Mouse (Mus musculus) forebrain, embryonic 11.5 days (tissue): ENCODE measurements around the gene Rasgrp2. TPM values are rescaled to one million over a fixed set of nuclear protein-coding genes. Genes with fewer than 3 reads are reported as not detected.

Experiments
- ATAC-seq: fragments of 200-750 bp; cut with Nextera tagmentation; replicated peaks from 2 replicates; pipeline ENCODE4 v1.8.0; 2017; ENCODE audit warnings: moderate TSS enrichment; ENCODE audit not compliant: low FRiP score
- DNase-seq: peaks from one replicate; pipeline ENCODE4 v3.0.0-alpha.2; 2017; ENCODE audit warnings: low spot score
- H3K27ac ChIP-seq: fragments of 300-500 bp; sonication (generic); 2 replicates; pipeline ENCODE4 v1.5.1; 2014; ENCODE audit warnings: low read depth, low read length
- H3K27me3 ChIP-seq: fragments of 300-500 bp; sonication (generic); 2 replicates; pipeline ENCODE4 v1.6.1; 2014; ENCODE audit warnings: mild to moderate bottlenecking, low read length, mixed read lengths; ENCODE audit not compliant: control insufficient read depth, insufficient read depth
- H3K36me3 ChIP-seq: fragments of 300-500 bp; sonication (generic); 2 replicates; pipeline ENCODE4 v1.6.1; 2014; ENCODE audit warnings: mild to moderate bottlenecking, low read length, moderate library complexity, mixed read lengths; ENCODE audit not compliant: control insufficient read depth, insufficient read depth
- H3K4me1 ChIP-seq: fragments of 300-500 bp; sonication (generic); replicated peaks from 2 replicates; pipeline ENCODE4 v1.6.1; 2014; ENCODE audit warnings: low read length, mixed read lengths; ENCODE audit not compliant: control insufficient read depth, insufficient read depth
- H3K4me2 ChIP-seq: fragments of 300-500 bp; sonication (generic); 2 replicates; pipeline ENCODE4 v1.6.1; 2014; ENCODE audit warnings: low read depth, mild to moderate bottlenecking, low read length, moderate library complexity, mixed read lengths; ENCODE audit not compliant: severe bottlenecking
- H3K4me3 ChIP-seq: fragments of 300-500 bp; sonication (generic); 2 replicates; pipeline ENCODE4 v1.5.1; 2014; ENCODE audit warnings: low read depth, low read length
- H3K9ac ChIP-seq: fragments of 300-500 bp; sonication (generic); 2 replicates; pipeline ENCODE4 v1.6.1; 2014; ENCODE audit warnings: low read length
- H3K9me3 ChIP-seq: fragments of 300-500 bp; sonication (generic); 2 replicates; pipeline ENCODE4 v1.6.1; 2016; ENCODE audit warnings: low read length, mixed read lengths; ENCODE audit not compliant: control insufficient read depth
- WGBS: fragments of 180-500 bp; shearing (Covaris S2); extraction: QIAGEN DNeasy Blood & Tissue Kit; methylation state at CpG from one replicate; pipeline ENCODE4 v1.1.7; 2014; 5-methylcytosine and 5-hydroxymethylcytosine counted together
- polyA plus RNA-seq: library from polyadenylated mRNA; unstranded; fragments of >200 nt; fragmentation: Nextera tagmentation; extraction: Ambion mirVana; gene quantifications from 2 replicates; pipeline ENCODE4 v1.2.1, GENCODE M21; 2014

Gene Rasgrp2
- polyA plus RNA-seq, 1 experiment from 2014 or later = 9.5 TPM

- ATAC-seq (no peak), DNase-seq (no peak)
- no peak overlapping the region for H3K4me3 ChIP-seq
- H3K27ac ChIP-seq = no peak overlapping the region
- 57% methylated on average over 5 of the region's 5 CpGs for whole genome bisulfite sequencing
- peaks cover 41% of the 10 kb centered on the region for H3K4me1 ChIP-seq
- no peak overlapping the region; the same call in 1 of the 2 replicates for H3K9ac ChIP-seq
- H3K9me3 ChIP-seq = no peaks in the 10 kb centered on the region
- H3K4me2 ChIP-seq = no peak overlapping the region
- no peaks in the 10 kb centered on the region for H3K36me3 ChIP-seq
- H3K27me3 ChIP-seq = no peaks in the 10 kb centered on the region
Observed at GRCm38 (mm10) chr19:6448752-6449151, 49.6 kb downstream of the Rasgrp2 start.

DNA sequence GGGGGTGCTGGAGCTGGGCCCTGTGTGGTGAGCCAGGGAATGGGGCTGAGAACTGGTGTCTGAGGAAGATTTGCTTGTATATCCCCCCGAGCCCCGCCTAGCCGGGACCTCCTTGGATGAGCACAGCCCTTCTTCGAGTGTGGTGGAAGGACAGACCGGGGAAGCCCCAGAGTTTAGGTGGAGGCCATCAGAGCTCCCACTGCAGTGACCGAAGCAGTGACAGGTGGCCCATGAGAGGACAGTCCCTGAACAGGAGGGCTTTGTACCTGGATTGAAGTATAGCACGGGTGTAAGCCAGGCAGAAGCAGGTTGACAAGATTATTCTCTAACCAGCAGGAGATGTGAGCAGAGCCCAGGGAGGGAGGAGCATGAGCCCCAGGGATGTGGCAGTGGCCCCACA is 50.7 kb downstream of the Rasgrp2 start:
- Histone ChIP-seq H3K27ac (no peak overlapping the region), H3K4me2 (no peak overlapping the region), H3K9me3 (no peaks in the 10 kb centered on the region), H3K4me1 (peaks cover 40% of the 10 kb centered on the region), H3K36me3 (no peaks in the 10 kb centered on the region), H3K4me3 (no peak overlapping the region), H3K27me3 (no peaks in the 10 kb centered on the region), H3K9ac (no peak overlapping the region)
- WGBS = 76% methylated on average over 7 of the region's 7 CpGs
- DNase-seq (no peak), ATAC-seq (no peak)

- peak; percentile 71 for ATAC-seq
- H3K36me3 ChIP-seq = no peaks in the 10 kb centered on the region
- 23% methylated on average over 6 of the region's 6 CpGs for WGBS
- H3K9me3 ChIP-seq = no peaks in the 10 kb centered on the region
- no peak overlapping the region for H3K27ac ChIP-seq
- H3K4me3 ChIP-seq = no peak overlapping the region
- H3K27me3 ChIP-seq = no peaks in the 10 kb centered on the region
- H3K4me1 ChIP-seq = peaks cover 21% of the 10 kb centered on the region
- peak; percentile 86 for DNase-seq
- no peak overlapping the region for H3K9ac ChIP-seq
- no peak overlapping the region for H3K4me2 ChIP-seq
Observed at GRCm38 (mm10) chr19:6452030-6452494, 52.9 kb downstream of the Rasgrp2 start.

- H3K36me3 ChIP-seq = no peaks in the 10 kb centered on the region
- 0 out of 2 replicates have a peak, but pooled peaks have one; percentile 28 for ATAC-seq
- no peak overlapping the region for H3K4me3 ChIP-seq
- no peak overlapping the region for H3K9ac ChIP-seq
- no peak overlapping the region for H3K27ac ChIP-seq
- no peak for DNase-seq
- no peaks in the 10 kb centered on the region for H3K9me3 ChIP-seq
- H3K4me2 ChIP-seq = no peak overlapping the region
- peaks cover 18% of the 10 kb centered on the region for H3K4me1 ChIP-seq
- H3K27me3 ChIP-seq = no peaks in the 10 kb centered on the region
- WGBS = 50% methylated on average over 9 of the region's 9 CpGs
Observed at GRCm38 (mm10) chr19:6452672-6453310, 53.7 kb downstream of the Rasgrp2 start.

DNA sequence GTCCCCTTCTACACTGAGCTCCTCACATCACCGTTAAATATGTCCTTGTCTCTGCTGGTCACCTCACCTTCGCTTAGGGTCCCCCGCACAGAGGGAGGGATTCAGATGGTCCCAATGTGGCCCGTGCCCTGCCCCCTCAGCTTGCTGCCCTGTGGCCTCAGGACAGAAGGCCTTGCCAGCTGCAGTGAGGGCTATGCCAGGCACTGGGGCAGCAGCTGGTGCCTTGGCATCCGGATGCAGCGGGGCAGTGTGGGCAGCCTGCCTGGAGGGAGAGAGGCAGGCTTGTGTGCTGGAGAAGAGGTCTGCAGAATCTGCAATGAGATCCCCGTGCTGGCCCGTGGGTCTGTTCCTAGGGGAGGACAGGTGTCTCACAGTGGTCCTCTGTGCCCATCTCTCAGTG is 54.2 kb downstream of the Rasgrp2 start:
- Histone ChIP-seq H3K27ac (no peak overlapping the region), H3K9me3 (no peaks in the 10 kb centered on the region), H3K4me3 (no peak overlapping the region), H3K4me1 (peaks cover 13% of the 10 kb centered on the region), H3K4me2 (no peak overlapping the region), H3K9ac (no peak overlapping the region), H3K27me3 (no peaks in the 10 kb centered on the region), H3K36me3 (no peaks in the 10 kb centered on the region)
- no peak for ATAC-seq
- no peak for DNase-seq
- 88% methylated on average over 8 of the region's 8 CpGs for WGBS

GRCm38 (mm10) chr19:6454041-6454720 is 55.0 kb downstream of the Rasgrp2 start:
- Histone ChIP-seq H3K36me3 (no peaks in the 10 kb centered on the region), H3K4me2 (no peak overlapping the region), H3K27ac (peak overlapping the region; percentile 46; the same call in 1 of the 2 replicates), H3K9me3 (no peaks in the 10 kb centered on the region), H3K4me1 (peaks cover 10% of the 10 kb centered on the region), H3K4me3 (no peak overlapping the region), H3K27me3 (no peaks in the 10 kb centered on the region), H3K9ac (no peak overlapping the region)
- ATAC-seq (no peak), DNase-seq (no peak)
- WGBS = 66% methylated on average over 10 of the region's 10 CpGs

DNA sequence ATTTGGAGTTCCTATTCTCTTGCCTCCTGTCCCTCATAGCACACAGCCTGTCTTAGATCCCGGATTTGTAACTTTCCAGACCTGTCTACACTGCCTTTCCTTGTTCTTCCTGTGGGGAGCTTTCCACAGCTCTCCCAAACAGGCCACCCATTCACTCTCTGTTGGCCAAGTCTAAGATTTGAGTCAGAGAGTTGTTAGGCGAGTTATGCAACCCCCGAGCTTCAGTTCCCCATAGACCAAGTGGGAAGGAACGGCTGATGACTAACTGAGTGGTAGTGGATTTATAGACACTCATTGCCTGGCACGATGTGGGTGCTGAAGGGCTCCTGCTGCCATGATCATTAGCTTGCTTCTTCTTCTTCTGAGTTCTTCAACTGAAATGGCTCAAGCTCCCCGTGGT is 60.4 kb downstream of the Rasgrp2 start:
- no peak for DNase-seq
- ATAC-seq = no peak
- no peak overlapping the region for H3K9ac ChIP-seq
- 85% methylated on average over 6 of the region's 6 CpGs for WGBS
- no peaks in the 10 kb centered on the region for H3K36me3 ChIP-seq
- no peak overlapping the region for H3K4me3 ChIP-seq
- H3K27ac ChIP-seq = no peak overlapping the region
- no peaks in the 10 kb centered on the region for H3K27me3 ChIP-seq
- no peak overlapping the region for H3K4me2 ChIP-seq
- no peaks in the 10 kb centered on the region for H3K9me3 ChIP-seq
- H3K4me1 ChIP-seq = 0 out of 2 replicates have a peak, but pooled peaks cover 2% of the 10 kb centered on the region

GRCm38 (mm10) chr19:6462841-6463240 is 63.7 kb downstream of the Rasgrp2 start:
- ATAC-seq (no peak), DNase-seq (no peak)
- H3K27me3 ChIP-seq = no peaks in the 10 kb centered on the region
- 46% methylated on average over 6 of the region's 6 CpGs for WGBS
- no peak overlapping the region for H3K4me2 ChIP-seq
- no peaks in the 10 kb centered on the region for H3K9me3 ChIP-seq
- peaks cover 3% of the 10 kb centered on the region; the same call in 1 of the 2 replicates for H3K4me1 ChIP-seq
- no peaks in the 10 kb centered on the region for H3K36me3 ChIP-seq
- H3K9ac ChIP-seq = no peak overlapping the region
- H3K27ac ChIP-seq = no peak overlapping the region
- H3K4me3 ChIP-seq = no peak overlapping the region
